Mouse (Mus musculus): ENCODE measurements around the gene Vmn2r34.
"Not testable (repeated sequence)": the region's sequence is repeated elsewhere in the genome, so short reads cannot be mapped to it uniquely, and the experiment has no call there.

DNA sequence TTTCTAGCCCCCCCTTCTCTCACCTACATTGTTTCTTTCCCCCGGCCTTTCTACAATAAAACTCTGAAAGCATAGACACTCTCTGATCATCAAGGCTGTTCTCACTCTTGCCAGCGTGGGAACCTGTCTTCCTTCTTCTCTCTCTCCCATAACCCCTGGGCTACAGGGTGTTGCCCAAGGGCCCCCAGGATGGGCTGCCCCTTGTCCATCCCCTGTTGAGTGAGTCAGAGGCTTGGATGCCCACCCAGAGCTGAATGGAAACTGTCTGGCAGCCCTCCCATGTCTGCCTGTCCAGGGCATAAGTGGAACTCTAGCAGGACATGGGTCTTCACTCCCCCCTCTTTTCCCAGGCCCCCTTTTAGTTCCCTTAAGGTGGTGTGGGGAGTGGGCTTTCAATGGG lies 15.3 kb downstream of the Vmn2r34 start:
- not testable (repeated sequence) for TF ChIP-seq CTCF (IDR thresholded peaks at IDR 0.05; ENCODE audit: low read depth, low read length); POLR2A (IDR thresholded peaks at IDR 0.05; ENCODE audit: extremely low read depth, insufficient read depth, low read length)

All from liver, adult 2 months (tissue).